Comparison of ENCODE assay signal across 8 mouse cellular contexts in genomic region chr12:70968791-70969307, GRCm38 (mm10). TPM values are rescaled to one million over a fixed set of nuclear protein-coding genes. Genes with fewer than 3 reads are reported as not detected.
DNase-seq lines count a peak whose midpoint lies in the region; ATAC-seq and TF ChIP-seq lines count a peak whose summit lies in the region.

No protein-coding gene starts in this region.

- H3K4me3 ChIP-seq in C2C12 (ENCODE audit: insufficient read depth, poor library complexity, severe bottlenecking) = peak overlapping the region; percentile 60
- peak overlapping the region; percentile 63 for H3K4me3 ChIP-seq in embryonic fibroblast, embryonic 13.5 days (ENCODE audit: insufficient read depth, low read length)
- H3K4me3 ChIP-seq in heart, embryonic 10.5 days = peak overlapping the region; percentile 69
- H3K4me3 ChIP-seq in kidney, embryonic 14.5 days (ENCODE audit: low read length) = peak overlapping the region; percentile 68
- peak overlapping the region; percentile 72 for H3K4me3 ChIP-seq in limb, embryonic 14.5 days (replicated peaks; ENCODE audit: low read length)
- H3K4me3 ChIP-seq in midbrain, embryonic 16.5 days (ENCODE audit: low read depth, low read length) = peak overlapping the region; percentile 54

- WGBS in heart, embryonic 10.5 days = 2% methylated on average over 15 of the region's 15 CpGs
- under 1% methylated on average over 15 of the region's 15 CpGs for WGBS in kidney, embryonic 14.5 days
- under 1% methylated on average over 15 of the region's 15 CpGs for WGBS in limb, embryonic 14.5 days
- WGBS in midbrain, embryonic 16.5 days = 0% methylated on average over 15 of the region's 15 CpGs

- H3K4me1 ChIP-seq in embryonic fibroblast, embryonic 13.5 days (ENCODE audit: control insufficient read depth, insufficient read depth, low read length) = peaks cover 1% of the 10 kb centered on the region; the same call in 1 of the 2 replicates
- peaks cover 7% of the 10 kb centered on the region for H3K4me1 ChIP-seq in heart, embryonic 10.5 days
- no peaks in the 10 kb centered on the region for H3K4me1 ChIP-seq in kidney, embryonic 14.5 days (ENCODE audit: control insufficient read depth, insufficient read depth, low read length)
- H3K4me1 ChIP-seq in limb, embryonic 14.5 days (ENCODE audit: control insufficient read depth, insufficient read depth, low read length) = peaks cover 4% of the 10 kb centered on the region; the same call in 1 of the 2 replicates
- H3K4me1 ChIP-seq in midbrain, embryonic 16.5 days (ENCODE audit: control insufficient read depth, insufficient read depth, low read length) = peaks cover 8% of the 10 kb centered on the region

- H3K79me3 ChIP-seq in C2C12 (ENCODE audit: low read depth) = no peaks in the 10 kb centered on the region

- peaks cover 4% of the 10 kb centered on the region for H3K36me3 ChIP-seq in C2C12 (ENCODE audit: control insufficient read depth, insufficient read depth)
- peaks cover 5% of the 10 kb centered on the region; the same call in 1 of the 2 replicates for H3K36me3 ChIP-seq in heart, embryonic 10.5 days
- H3K36me3 ChIP-seq in kidney, embryonic 14.5 days (ENCODE audit: control insufficient read depth, insufficient read depth, low read length) = peaks cover 2% of the 10 kb centered on the region; the same call in 1 of the 2 replicates
- peaks cover 6% of the 10 kb centered on the region for H3K36me3 ChIP-seq in limb, embryonic 14.5 days (ENCODE audit: control insufficient read depth, insufficient read depth, low read length)
- H3K36me3 ChIP-seq in midbrain, embryonic 16.5 days (ENCODE audit: control insufficient read depth, insufficient read depth, low read length) = peaks cover 2% of the 10 kb centered on the region; the same call in 1 of the 2 replicates

- H3K9me3 ChIP-seq in heart, embryonic 10.5 days = no peaks in the 10 kb centered on the region
- no peaks in the 10 kb centered on the region for H3K9me3 ChIP-seq in kidney, embryonic 14.5 days (ENCODE audit: control insufficient read depth, low read length)
- no peaks in the 10 kb centered on the region for H3K9me3 ChIP-seq in limb, embryonic 14.5 days (ENCODE audit: control insufficient read depth, low read length)
- H3K9me3 ChIP-seq in midbrain, embryonic 16.5 days (replicated peaks; ENCODE audit: control insufficient read depth, low read length, poor library complexity, severe bottlenecking) = no peaks in the 10 kb centered on the region

- H3K27ac ChIP-seq in embryonic fibroblast, embryonic 13.5 days (ENCODE audit: insufficient read depth, low read length) = peak overlapping the region; percentile 94
- peak overlapping the region; percentile 93 for H3K27ac ChIP-seq in heart, embryonic 10.5 days
- H3K27ac ChIP-seq in kidney, embryonic 14.5 days (ENCODE audit: low read depth, low read length) = peak overlapping the region; percentile 90
- H3K27ac ChIP-seq in limb, embryonic 14.5 days (replicated peaks; ENCODE audit: low read depth, low read length) = peak overlapping the region; percentile 96
- peak overlapping the region; percentile 86 for H3K27ac ChIP-seq in midbrain, embryonic 16.5 days (ENCODE audit: low read length)

- H3K79me2 ChIP-seq in C2C12 (ENCODE audit: control insufficient read depth, insufficient read depth) = no peaks in the 10 kb centered on the region

- H3K4me2 ChIP-seq in kidney, embryonic 14.5 days (replicated peaks; ENCODE audit: low read depth, low read length) = peak overlapping the region; percentile 56
- peak overlapping the region; percentile 54 for H3K4me2 ChIP-seq in limb, embryonic 14.5 days (replicated peaks; ENCODE audit: low read depth, low read length, severe bottlenecking)
- H3K4me2 ChIP-seq in midbrain, embryonic 16.5 days (ENCODE audit: low read length) = peak overlapping the region; percentile 63

- no peaks in the 10 kb centered on the region for H3K27me3 ChIP-seq in C2C12 (ENCODE audit: control insufficient read depth, insufficient read depth, insufficient read length)
- no peaks in the 10 kb centered on the region for H3K27me3 ChIP-seq in heart, embryonic 10.5 days (ENCODE audit: insufficient read depth, poor library complexity, severe bottlenecking)
- H3K27me3 ChIP-seq in kidney, embryonic 14.5 days (ENCODE audit: control insufficient read depth, insufficient read depth, low read length) = no peaks in the 10 kb centered on the region
- H3K27me3 ChIP-seq in limb, embryonic 14.5 days (ENCODE audit: control insufficient read depth, insufficient read depth, low read length) = no peaks in the 10 kb centered on the region
- no peaks in the 10 kb centered on the region for H3K27me3 ChIP-seq in midbrain, embryonic 16.5 days (ENCODE audit: control insufficient read depth, insufficient read depth, low read depth, low read length)

- peak overlapping the region; percentile 78; the same call in 1 of the 2 replicates for H3K9ac ChIP-seq in kidney, embryonic 14.5 days (ENCODE audit: low read depth, low read length)
- peak overlapping the region; percentile 84 for H3K9ac ChIP-seq in limb, embryonic 14.5 days (ENCODE audit: low read depth, low read length, severe bottlenecking)
- H3K9ac ChIP-seq in midbrain, embryonic 16.5 days (ENCODE audit: low read depth, low read length) = peak overlapping the region; percentile 70; the same call in 1 of the 2 replicates

- TF ChIP-seq CTCF in C2C12 (IDR thresholded peaks at IDR 0.05; ENCODE audit: control insufficient read depth, insufficient read depth, insufficient read length) = no peak
- TF ChIP-seq CTCF in embryonic fibroblast, embryonic 13.5 days (IDR thresholded peaks at IDR 0.05; ENCODE audit: borderline replicate concordance, insufficient read depth, low read length) = no peak

- peak; percentile 95 for DNase-seq in brain, adult 2 months (ENCODE audit: low read depth, low spot score)
- peak; percentile 89 for DNase-seq in heart, embryonic 10.5 days (ENCODE audit: low spot score)
- peak; percentile 96 for DNase-seq in limb, embryonic 14.5 days (ENCODE audit: low spot score)
- peak; percentile 87 to 88 for DNase-seq in spleen, postnatal 10 days (ENCODE audit: low spot score in 2 of 2)

- no peak; the same call in none of the 2 replicates for TF ChIP-seq POLR2A in embryonic fibroblast, embryonic 13.5 days (IDR thresholded peaks at IDR 0.05; ENCODE audit: low read depth, low read length)
- TF ChIP-seq POLR2A in limb, embryonic 14.5 days (IDR thresholded peaks at IDR 0.05; ENCODE audit: borderline replicate concordance, extremely low read depth, insufficient read depth, insufficient read length) = no peak

- H3ac ChIP-seq in C2C12 (ENCODE audit: control insufficient read depth, insufficient read length, low read depth) = peak overlapping the region; percentile 28

- peak; percentile 68 for ATAC-seq in kidney, embryonic 14.5 days (ENCODE audit: low FRiP score, low TSS enrichment)
- peak; percentile 73 for ATAC-seq in limb, embryonic 14.5 days (ENCODE audit: low FRiP score, low read depth)
- peak; percentile 77 for ATAC-seq in midbrain, embryonic 16.5 days

TF ChIP-seq in C2C12, 6 proteins besides CTCF, POLR2A, EP300 and RAD21:
- TF ChIP-seq CEBPB (IDR thresholded peaks at IDR 0.05; ENCODE audit: low read depth) = no peak
- TF ChIP-seq MYOD1 (IDR thresholded peaks at IDR 0.05; ENCODE audit: control insufficient read depth, insufficient read length, low read depth) = no peak
- TF ChIP-seq USF1 (IDR thresholded peaks at IDR 0.05; ENCODE audit: low read depth) = no peak
- TF ChIP-seq MYOG (IDR thresholded peaks at IDR 0.05; ENCODE audit: control insufficient read depth, extremely low read depth, insufficient read length) = no peak
- no peak for TF ChIP-seq FOSL1 (IDR thresholded peaks at IDR 0.05; ENCODE audit: insufficient read depth, low read length, poor library complexity, severe bottlenecking)
- TF ChIP-seq MAX (IDR thresholded peaks at IDR 0.05) = no peak

RNA-seq across cellular contexts. Expression of gene Psma3, which starts 5.6 kb away (rescaled TPM):
- 270 TPM for polyA plus RNA-seq in C2C12 (2012; fragmentation: generic; extraction: Trizol)
- polyA plus RNA-seq in embryonic fibroblast, embryonic 13.5 days (2011; ENCODE audit: insufficient read length, low read depth, missing spikeins) = 417 and 446 TPM in 2 replicates
- polyA plus RNA-seq in heart, embryonic 10.5 days (2016; fragmentation: Nextera tagmentation; extraction: Ambion mirVana) = 513 and 568 TPM in 2 replicates
- polyA plus RNA-seq in kidney, embryonic 14.5 days (2014; fragmentation: Nextera tagmentation; extraction: Ambion mirVana) = 686 and 801 TPM in 2 replicates
- polyA plus RNA-seq in limb, embryonic 14.5 days (2012; rRNA removed) = 196 and 245 TPM in 2 replicates
- 543 and 594 TPM in 2 replicates for polyA plus RNA-seq in limb, embryonic 14.5 days (2014; fragmentation: Nextera tagmentation; extraction: Ambion mirVana)
- polyA plus RNA-seq in midbrain, embryonic 16.5 days (2015; fragmentation: Nextera tagmentation; extraction: Ambion mirVana) = 489 and 519 TPM in 2 replicates

RNA-seq across cellular contexts. Expression of gene Actr10, which starts 31.2 kb away (rescaled TPM):
- 110 TPM for polyA plus RNA-seq in C2C12 (2012; fragmentation: generic; extraction: Trizol)
- 230 and 238 TPM in 2 replicates for polyA plus RNA-seq in embryonic fibroblast, embryonic 13.5 days (2011; ENCODE audit: insufficient read length, low read depth, missing spikeins)
- polyA plus RNA-seq in heart, embryonic 10.5 days (2016; fragmentation: Nextera tagmentation; extraction: Ambion mirVana) = 194 and 197 TPM in 2 replicates
- polyA plus RNA-seq in kidney, embryonic 14.5 days (2014; fragmentation: Nextera tagmentation; extraction: Ambion mirVana) = 249 and 257 TPM in 2 replicates
- polyA plus RNA-seq in limb, embryonic 14.5 days (2012; rRNA removed) = 91.3 and 91.6 TPM in 2 replicates
- 257 and 264 TPM in 2 replicates for polyA plus RNA-seq in limb, embryonic 14.5 days (2014; fragmentation: Nextera tagmentation; extraction: Ambion mirVana)
- 180 and 188 TPM in 2 replicates for polyA plus RNA-seq in midbrain, embryonic 16.5 days (2015; fragmentation: Nextera tagmentation; extraction: Ambion mirVana)

RNA-seq across cellular contexts. Expression of gene Arid4a, which starts 46.9 kb away (rescaled TPM):
- 2.0 TPM for polyA plus RNA-seq in C2C12 (2012; fragmentation: generic; extraction: Trizol)
- 14.0 and 17.7 TPM in 2 replicates for polyA plus RNA-seq in embryonic fibroblast, embryonic 13.5 days (2011; ENCODE audit: insufficient read length, low read depth, missing spikeins)
- polyA plus RNA-seq in heart, embryonic 10.5 days (2016; fragmentation: Nextera tagmentation; extraction: Ambion mirVana) = 24.1 and 26.9 TPM in 2 replicates
- 24.2 and 37.7 TPM in 2 replicates for polyA plus RNA-seq in kidney, embryonic 14.5 days (2014; fragmentation: Nextera tagmentation; extraction: Ambion mirVana)
- polyA plus RNA-seq in limb, embryonic 14.5 days (2012; rRNA removed) = 7.3 and 11.7 TPM in 2 replicates
- polyA plus RNA-seq in limb, embryonic 14.5 days (2014; fragmentation: Nextera tagmentation; extraction: Ambion mirVana) = 32.2 and 40.8 TPM in 2 replicates
- polyA plus RNA-seq in midbrain, embryonic 16.5 days (2015; fragmentation: Nextera tagmentation; extraction: Ambion mirVana) = 49.1 and 49.4 TPM in 2 replicates

Comparison
In these comparisons a context has a peak if more than half of its experiments do, and no peak if none do; other contexts are left out.
1. Peak in every context shown above with its lines: DNase-seq, ATAC-seq, H3K4me3 ChIP-seq and H3K27ac ChIP-seq.